Mouse (Mus musculus) ES-E14 (cell line): ENCODE measurements around the gene Map2k6.

Experiments
- CHD2 ChIP-seq: IDR thresholded peaks from 2 replicates; pipeline ENCODE4 v1.6.1; 2014; ENCODE audit warnings: mild to moderate bottlenecking, low read depth, low read length, inconsistent platforms
- HCFC1 ChIP-seq: IDR thresholded peaks from 2 replicates; pipeline ENCODE4 v1.6.1; 2012; ENCODE audit warnings: low read length, inconsistent platforms, borderline replicate concordance; ENCODE audit not compliant: insufficient read depth
- MAFK ChIP-seq: IDR thresholded peaks from 2 replicates; pipeline ENCODE4 v1.6.1; 2014; ENCODE audit warnings: mild to moderate bottlenecking, low read depth, low read length, inconsistent platforms; ENCODE audit not compliant: insufficient read depth
- ZC3H11A ChIP-seq: IDR thresholded peaks from 2 replicates; pipeline ENCODE4 v1.6.1; 2012; ENCODE audit warnings: low read depth, mild to moderate bottlenecking, inconsistent platforms, low read length, borderline replicate concordance

DNA sequence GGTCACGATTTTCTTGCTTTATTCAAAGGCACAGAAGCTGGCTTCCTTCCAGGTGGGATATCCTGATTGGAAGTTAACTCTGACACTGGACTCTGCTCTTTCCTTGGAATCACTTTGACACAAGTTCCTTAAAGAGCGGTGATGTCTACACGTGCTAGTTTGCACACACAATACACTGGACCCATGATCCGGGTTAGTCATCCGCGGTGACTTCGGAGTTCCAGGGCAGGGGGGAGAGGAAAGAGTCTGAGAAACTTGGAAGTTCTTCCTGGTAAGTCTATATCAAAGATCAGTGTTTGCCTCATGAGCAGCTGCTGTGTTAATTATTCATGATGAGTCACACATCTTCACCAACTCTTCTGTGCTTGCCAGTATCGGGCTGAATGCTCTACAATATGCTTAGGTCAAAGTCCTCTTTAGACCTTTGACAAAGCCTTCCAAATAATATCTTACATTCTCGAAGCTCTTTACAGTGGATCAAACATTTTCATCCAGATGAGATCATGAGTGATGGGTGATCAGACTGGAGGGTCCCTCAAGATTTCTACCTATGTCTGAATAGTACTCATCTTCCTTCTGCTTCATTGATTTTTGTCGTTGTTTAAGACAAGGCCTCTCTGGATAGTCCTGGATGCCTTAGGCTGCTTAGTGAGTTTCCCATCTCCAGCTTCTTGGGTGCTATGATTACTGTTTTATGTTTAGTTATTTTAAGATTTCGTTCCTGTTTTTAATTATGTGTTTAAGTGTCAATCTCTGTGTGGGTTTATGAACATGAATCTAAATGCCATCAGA, 145.7 kb downstream of the Map2k6 start:
- TF ChIP-seq ZC3H11A (no peak), CHD2 (no peak), HCFC1 (no peak), MAFK (no peak)
